Mouse (Mus musculus): ENCODE results near the gene Pnpla5. TPM values are rescaled to one million over a fixed set of nuclear protein-coding genes. Genes with fewer than 3 reads are reported as not detected.

Gene Pnpla5
- polyA plus RNA-seq, 1 experiment from 2014 or later, result not detected

DNA sequence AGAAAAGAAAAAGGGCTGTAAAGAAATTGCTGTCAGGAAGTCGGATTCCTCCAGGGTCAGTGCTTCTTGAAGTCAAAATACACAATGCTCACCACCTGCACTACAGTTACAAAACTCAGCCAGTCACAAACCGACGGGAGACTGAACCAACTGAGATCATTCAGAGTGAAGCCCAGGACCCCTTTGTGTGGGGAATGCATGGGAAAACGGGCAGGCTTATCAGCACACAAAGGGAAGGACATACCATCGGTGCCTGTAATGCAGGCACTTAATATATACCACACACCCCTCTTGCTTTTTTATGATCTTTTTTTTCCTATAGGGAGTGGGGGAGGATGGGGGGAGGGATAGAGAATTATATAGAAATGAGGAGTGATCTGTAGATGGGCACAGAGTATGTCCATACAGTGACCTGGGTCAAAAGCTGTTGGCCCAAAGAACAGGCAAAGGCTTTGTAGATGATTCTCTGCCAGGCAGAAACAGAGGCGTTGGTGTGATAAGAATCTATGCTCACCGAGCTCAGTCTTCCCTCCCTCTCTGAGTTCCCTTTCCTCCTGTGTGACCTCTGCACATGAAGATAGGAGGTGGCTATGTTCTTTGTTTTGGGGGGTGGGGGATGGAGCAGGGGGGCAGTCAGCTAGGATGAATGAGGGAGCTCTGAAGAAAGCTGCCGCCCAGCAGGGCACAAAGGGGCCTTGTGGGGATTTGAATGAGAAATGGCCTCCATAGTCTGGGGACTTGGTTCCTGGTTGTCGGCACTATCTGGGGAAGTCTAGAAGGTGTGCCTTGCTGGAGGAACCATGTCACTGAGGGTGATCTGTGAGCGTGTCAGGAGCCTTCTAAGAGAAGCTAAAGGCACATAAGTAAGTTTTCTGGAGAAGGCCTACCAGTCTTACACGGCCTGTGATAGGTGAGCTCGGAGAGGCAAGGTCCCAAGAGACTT lies 13.8 kb upstream of the Pnpla5 start:
- TF ChIP-seq CTCF (IDR thresholded peaks at IDR 0.05; ENCODE audit: low read depth), result no peak
- no peaks in the 10 kb centered on the region for H3K4me1 ChIP-seq (replicated peaks; ENCODE audit: insufficient read depth, low read length)
- no peak overlapping the region for H3K27ac ChIP-seq
- no peak for DNase-seq (ENCODE audit: low spot score)
- H3K4me3 ChIP-seq (replicated peaks; ENCODE audit: low read depth, low read length), result no peak overlapping the region
- H3K36me3 ChIP-seq (ENCODE audit: insufficient read depth, low read length), result no peaks in the 10 kb centered on the region
- H3K27me3 ChIP-seq (ENCODE audit: insufficient read depth, low read length), result no peaks in the 10 kb centered on the region
- H3K9ac ChIP-seq (ENCODE audit: low read depth, low read length), result no peak overlapping the region
- 49% methylated on average over 12 of the region's 12 CpGs for WGBS
- no peak for ATAC-seq (replicated peaks; ENCODE audit: low FRiP score, low read depth)
- no peak overlapping the region for H3K4me2 ChIP-seq (ENCODE audit: low read length)
- H3K9me3 ChIP-seq (replicated peaks; ENCODE audit: low read length), result no peaks in the 10 kb centered on the region

- no peak overlapping the region for H3K27ac ChIP-seq
- H3K9ac ChIP-seq (ENCODE audit: low read depth, low read length), result no peak overlapping the region
- H3K27me3 ChIP-seq (ENCODE audit: insufficient read depth, low read length), result no peaks in the 10 kb centered on the region
- TF ChIP-seq CTCF (IDR thresholded peaks at IDR 0.05; ENCODE audit: low read depth), result peak; percentile 68
- WGBS, result 89% methylated on average over 5 of the region's 5 CpGs
- H3K4me2 ChIP-seq (ENCODE audit: low read length), result no peak overlapping the region
- no peaks in the 10 kb centered on the region for H3K4me1 ChIP-seq (replicated peaks; ENCODE audit: insufficient read depth, low read length)
- DNase-seq (ENCODE audit: low spot score) (no peak), ATAC-seq (replicated peaks; ENCODE audit: low FRiP score, low read depth) (no peak)
- no peaks in the 10 kb centered on the region for H3K36me3 ChIP-seq (ENCODE audit: insufficient read depth, low read length)
- no peak overlapping the region for H3K4me3 ChIP-seq (replicated peaks; ENCODE audit: low read depth, low read length)
- no peaks in the 10 kb centered on the region for H3K9me3 ChIP-seq (replicated peaks; ENCODE audit: low read length)
Observed at GRCm38 (mm10) chr15:84135472-84135871, 12.5 kb upstream of the Pnpla5 start.

- DNase-seq (ENCODE audit: low spot score) (no peak), ATAC-seq (replicated peaks; ENCODE audit: low FRiP score, low read depth) (no peak)
- no peaks in the 10 kb centered on the region for H3K9me3 ChIP-seq (replicated peaks; ENCODE audit: low read length)
- TF ChIP-seq CTCF (IDR thresholded peaks at IDR 0.05; ENCODE audit: low read depth), result no peak
- no peaks in the 10 kb centered on the region for H3K27me3 ChIP-seq (ENCODE audit: insufficient read depth, low read length)
- WGBS, result 68% methylated on average over 4 of the region's 4 CpGs
- H3K4me1 ChIP-seq (replicated peaks; ENCODE audit: insufficient read depth, low read length), result no peaks in the 10 kb centered on the region
- H3K4me3 ChIP-seq (replicated peaks; ENCODE audit: low read depth, low read length), result no peak overlapping the region
- no peak overlapping the region for H3K4me2 ChIP-seq (ENCODE audit: low read length)
- no peak overlapping the region for H3K27ac ChIP-seq
- H3K36me3 ChIP-seq (ENCODE audit: insufficient read depth, low read length), result no peaks in the 10 kb centered on the region
- H3K9ac ChIP-seq (ENCODE audit: low read depth, low read length), result no peak overlapping the region
Observed at GRCm38 (mm10) chr15:84133440-84133839, 10.5 kb upstream of the Pnpla5 start.

- no peak for ATAC-seq (replicated peaks; ENCODE audit: low FRiP score, low read depth)
- Histone ChIP-seq H3K27me3 (ENCODE audit: insufficient read depth, low read length) (no peaks in the 10 kb centered on the region), H3K27ac (no peak overlapping the region), H3K9me3 (replicated peaks; ENCODE audit: low read length) (no peaks in the 10 kb centered on the region), H3K9ac (ENCODE audit: low read depth, low read length) (no peak overlapping the region), H3K36me3 (ENCODE audit: insufficient read depth, low read length) (no peaks in the 10 kb centered on the region), H3K4me3 (replicated peaks; ENCODE audit: low read depth, low read length) (no peak overlapping the region), H3K4me1 (replicated peaks; ENCODE audit: insufficient read depth, low read length) (no peaks in the 10 kb centered on the region), H3K4me2 (ENCODE audit: low read length) (no peak overlapping the region)
- no peak for TF ChIP-seq CTCF (IDR thresholded peaks at IDR 0.05; ENCODE audit: low read depth)
- WGBS, result 93% methylated on average over 7 of the region's 7 CpGs
- DNase-seq (ENCODE audit: low spot score), result no peak
Observed at GRCm38 (mm10) chr15:84131971-84132370, 9.0 kb upstream of the Pnpla5 start.

DNA sequence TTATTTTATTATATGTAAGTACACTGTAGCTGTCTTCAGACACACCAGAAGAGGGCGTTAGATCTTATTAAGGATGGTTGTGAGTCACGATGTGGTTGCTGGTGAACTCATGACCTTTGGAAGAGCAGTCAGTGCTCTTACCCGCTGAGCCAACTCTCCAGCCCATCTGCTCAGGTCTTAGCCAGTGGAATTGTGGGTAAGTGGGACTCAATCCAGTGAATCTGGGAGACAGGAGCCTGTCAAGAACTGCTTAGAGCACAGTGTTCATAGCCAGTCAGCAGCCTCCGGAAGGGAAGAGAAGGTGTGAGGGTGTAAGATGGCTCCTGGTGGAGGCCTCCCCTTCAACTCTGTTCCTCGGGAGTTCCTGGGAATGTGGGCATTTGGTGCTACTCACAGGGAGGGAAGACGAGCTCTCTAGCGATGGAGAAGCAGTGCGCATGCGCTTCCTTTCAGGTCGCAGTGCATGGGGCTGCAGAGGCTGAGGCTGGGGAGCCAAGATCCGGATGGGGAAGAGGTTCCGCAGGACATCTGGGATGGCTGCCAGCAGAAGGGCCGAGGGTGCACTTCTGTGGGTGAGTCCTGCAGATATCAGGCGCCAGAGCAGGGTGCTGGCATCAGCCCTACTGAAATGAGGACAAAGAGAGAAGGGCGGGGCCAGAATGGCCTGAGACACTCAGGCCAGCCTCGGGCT lies 8.3 kb upstream of the Pnpla5 start:
- ATAC-seq (replicated peaks; ENCODE audit: low FRiP score, low read depth), result no peak
- no peak overlapping the region for H3K27ac ChIP-seq
- H3K9ac ChIP-seq (ENCODE audit: low read depth, low read length), result no peak overlapping the region
- H3K9me3 ChIP-seq (replicated peaks; ENCODE audit: low read length), result no peaks in the 10 kb centered on the region
- no peak overlapping the region for H3K4me3 ChIP-seq (replicated peaks; ENCODE audit: low read depth, low read length)
- WGBS, result 50% methylated on average over 16 of the region's 16 CpGs
- TF ChIP-seq CTCF (IDR thresholded peaks at IDR 0.05; ENCODE audit: low read depth), result no peak
- no peaks in the 10 kb centered on the region for H3K27me3 ChIP-seq (ENCODE audit: insufficient read depth, low read length)
- no peaks in the 10 kb centered on the region for H3K4me1 ChIP-seq (replicated peaks; ENCODE audit: insufficient read depth, low read length)
- H3K36me3 ChIP-seq (ENCODE audit: insufficient read depth, low read length), result no peaks in the 10 kb centered on the region
- no peak overlapping the region for H3K4me2 ChIP-seq (ENCODE audit: low read length)
- DNase-seq (ENCODE audit: low spot score), result peak; percentile 4

DNA sequence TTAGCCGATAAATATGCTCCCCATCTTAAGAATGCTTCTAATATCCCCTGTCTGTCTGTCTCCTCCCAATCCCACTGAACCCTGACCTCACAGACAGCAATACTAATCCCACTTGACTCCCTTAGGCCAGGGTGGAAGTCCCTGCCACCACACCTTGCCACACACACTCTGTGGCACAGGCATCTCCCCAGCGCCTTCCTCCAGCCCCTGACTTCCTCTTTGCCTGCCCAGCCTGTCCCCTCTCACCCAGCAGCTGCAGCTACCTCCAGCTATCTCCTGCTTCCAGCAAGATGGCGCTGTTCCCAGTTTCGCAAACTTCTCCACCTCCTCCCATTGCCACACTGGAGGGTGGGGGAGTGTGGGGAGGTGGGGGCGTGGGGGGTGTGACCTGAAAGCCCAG lies 3.9 kb upstream of the Pnpla5 start:
- Histone ChIP-seq H3K4me3 (replicated peaks; ENCODE audit: low read depth, low read length) (no peak overlapping the region), H3K4me1 (replicated peaks; ENCODE audit: insufficient read depth, low read length) (no peaks in the 10 kb centered on the region), H3K9me3 (replicated peaks; ENCODE audit: low read length) (no peaks in the 10 kb centered on the region), H3K36me3 (ENCODE audit: insufficient read depth, low read length) (no peaks in the 10 kb centered on the region), H3K9ac (ENCODE audit: low read depth, low read length) (no peak overlapping the region), H3K27me3 (ENCODE audit: insufficient read depth, low read length) (no peaks in the 10 kb centered on the region), H3K27ac (no peak overlapping the region), H3K4me2 (ENCODE audit: low read length) (no peak overlapping the region)
- ATAC-seq (replicated peaks; ENCODE audit: low FRiP score, low read depth), result no peak
- DNase-seq (ENCODE audit: low spot score), result no peak
- 0 out of 2 replicates have a peak, but pooled peaks have one; percentile 2 for TF ChIP-seq CTCF (IDR thresholded peaks at IDR 0.05; ENCODE audit: low read depth)
- WGBS, result 34% methylated on average over 5 of the region's 5 CpGs

All from kidney, postnatal 0 days (tissue).